Mouse (Mus musculus) olfactory bulb, adult 2 months (tissue): ENCODE data around the gene Pth2. TPM values are rescaled to one million over a fixed set of nuclear protein-coding genes. Genes with fewer than 3 reads are reported as not detected.
A peak's percentile ranks its signal among the peaks of the same experiment; 100 is the strongest.

Experiments used
- H3K27ac ChIP-seq: fragments of 200-500 bp; 2 replicates; pipeline ENCODE4 v1.5.1; 2012; ENCODE audit warnings: low read depth, low read length; ENCODE audit not compliant: insufficient read depth
- H3K4me1 ChIP-seq: fragments of 200-500 bp; 2 replicates; pipeline ENCODE4 v1.6.1; 2012; ENCODE audit warnings: low read length; ENCODE audit not compliant: control insufficient read depth, insufficient read depth
- H3K4me3 ChIP-seq: fragments of 200-500 bp; 2 replicates; pipeline ENCODE4 v1.5.1; 2012; ENCODE audit warnings: mild to moderate bottlenecking, low read depth, low read length, moderate library complexity; ENCODE audit not compliant: insufficient read depth
- CTCF ChIP-seq: fragments of 200-500 bp; IDR thresholded peaks from 2 replicates; pipeline ENCODE4 v1.5.1; 2012; ENCODE audit warnings: low read depth, mild to moderate bottlenecking, low read length, moderate library complexity; ENCODE audit not compliant: insufficient read depth
- POLR2A ChIP-seq: fragments of 200-500 bp; IDR thresholded peaks from 2 replicates; pipeline ENCODE4 v1.6.1; 2012; ENCODE audit warnings: mild to moderate bottlenecking, low read depth, low read length, moderate library complexity; ENCODE audit not compliant: insufficient read depth
- WGBS: fragments of 180-500 bp; shearing (Covaris S2); methylation state at CpG from one replicate; pipeline ENCODE4 v1.1.7; 2018; 5-methylcytosine and 5-hydroxymethylcytosine counted together
- polyA plus RNA-seq: library from polyadenylated mRNA; stranded (reverse); fragments of >200 nt; gene quantifications from 2 replicates; pipeline ENCODE4 v1.2.4, GENCODE M21; 2012; ENCODE audit warnings: low replicate concordance; ENCODE audit not compliant: missing spikeins, insufficient read depth, insufficient read length

The Pth2 gene
- polyA plus RNA-seq, 1 experiment: not detected

DNA sequence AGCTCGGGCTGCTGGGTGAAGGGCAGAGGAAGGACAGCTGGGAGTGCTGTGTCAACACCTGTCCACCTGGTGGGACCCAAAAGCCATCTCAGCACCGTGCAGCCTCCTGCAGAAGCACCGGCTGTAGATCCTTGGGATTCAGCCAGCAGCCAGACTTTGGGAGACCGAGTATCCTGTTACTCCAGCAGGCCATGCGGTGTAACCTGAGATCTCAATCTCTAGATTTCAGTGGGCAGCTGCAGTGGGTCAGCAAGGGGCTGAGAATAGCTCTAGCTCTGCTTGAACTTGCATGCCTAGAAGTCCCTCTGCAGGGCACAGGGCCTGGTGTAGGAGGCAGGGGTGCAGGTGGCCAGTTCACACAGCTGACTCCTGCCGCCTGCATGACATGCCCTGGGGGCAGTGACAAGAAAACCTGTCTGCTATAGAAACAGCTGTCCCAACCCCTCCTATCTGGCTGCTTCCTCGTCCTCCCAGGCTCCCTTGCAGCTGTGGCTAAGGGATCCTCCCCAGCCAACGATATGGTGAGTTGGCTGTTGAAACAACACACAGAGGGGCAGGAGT is 11.1 kb downstream of the Pth2 start:
- WGBS: 57% methylated on average over 8 of the region's 8 CpGs
- H3K4me1 ChIP-seq: peaks cover 8% of the 10 kb centered on the region; the same call in 1 of the 2 replicates
- no peak for TF ChIP-seq POLR2A
- TF ChIP-seq CTCF: no peak
- H3K4me3 ChIP-seq: no peak overlapping the region
- no peak overlapping the region for H3K27ac ChIP-seq

DNA sequence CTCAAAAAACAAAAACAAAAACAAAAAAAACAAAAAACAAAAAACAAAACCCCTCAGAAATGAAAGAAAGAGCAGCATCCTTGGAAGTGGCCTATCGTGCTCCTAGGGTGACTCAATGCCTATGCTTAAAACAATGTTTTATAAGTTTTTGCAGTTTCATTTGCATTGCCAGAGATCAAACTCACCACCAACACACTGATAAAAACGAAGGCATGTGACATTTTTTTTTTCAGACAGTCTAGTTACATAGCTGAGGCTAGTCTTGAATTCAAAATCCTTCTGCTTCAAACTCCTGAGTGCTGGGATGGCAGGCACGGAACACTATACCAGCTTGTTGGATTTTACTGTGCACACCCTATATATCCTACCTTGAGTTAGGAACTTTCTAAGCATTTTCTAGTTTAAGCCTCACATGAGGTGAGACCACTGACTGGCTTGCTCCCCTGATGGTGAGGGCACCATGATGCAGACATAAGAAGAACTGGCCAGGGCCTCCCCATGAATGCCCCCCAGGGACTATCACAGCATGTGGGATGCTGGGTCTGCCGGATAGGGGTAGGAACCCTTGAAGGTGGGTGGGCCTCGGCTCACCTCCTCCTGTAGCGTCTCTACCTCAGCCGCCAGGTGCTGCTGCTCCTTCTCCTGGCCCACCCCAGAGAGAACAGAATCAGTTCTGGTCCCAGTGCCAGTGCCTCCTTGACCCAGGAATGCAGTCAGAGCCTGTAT is 12.0 kb downstream of the Pth2 start:
- 87% methylated on average over 7 of the region's 7 CpGs for WGBS
- Histone ChIP-seq H3K4me3 (no peak overlapping the region), H3K27ac (no peak overlapping the region), H3K4me1 (peaks cover 10% of the 10 kb centered on the region; the same call in 1 of the 2 replicates)
- TF ChIP-seq POLR2A (no peak), CTCF (no peak)

DNA sequence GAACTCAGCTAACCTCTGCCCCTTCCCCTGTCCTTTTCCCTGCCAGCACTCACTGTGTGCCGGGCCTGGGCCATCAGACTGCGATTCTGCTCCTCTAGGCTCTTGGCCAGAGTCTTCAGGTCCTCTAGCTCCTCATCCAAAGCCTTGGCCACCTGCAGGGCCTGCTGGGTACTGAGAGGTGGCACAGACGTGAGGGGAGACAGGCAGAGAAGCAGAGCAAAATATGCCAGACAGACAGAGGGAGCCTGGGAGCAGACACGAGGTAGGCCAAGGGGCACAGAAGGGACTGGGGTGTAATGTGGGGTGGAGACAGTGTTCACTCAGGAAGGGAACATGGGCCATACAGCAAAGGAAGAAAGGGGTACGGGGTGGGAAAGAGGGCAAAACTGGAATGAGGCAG is 12.6 kb downstream of the Pth2 start:
- TF ChIP-seq POLR2A: no peak
- TF ChIP-seq CTCF: no peak
- Histone ChIP-seq H3K4me1 (peaks cover 10% of the 10 kb centered on the region; the same call in 1 of the 2 replicates), H3K27ac (no peak overlapping the region), H3K4me3 (no peak overlapping the region)
- WGBS: 74% methylated on average over 5 of the region's 5 CpGs

DNA sequence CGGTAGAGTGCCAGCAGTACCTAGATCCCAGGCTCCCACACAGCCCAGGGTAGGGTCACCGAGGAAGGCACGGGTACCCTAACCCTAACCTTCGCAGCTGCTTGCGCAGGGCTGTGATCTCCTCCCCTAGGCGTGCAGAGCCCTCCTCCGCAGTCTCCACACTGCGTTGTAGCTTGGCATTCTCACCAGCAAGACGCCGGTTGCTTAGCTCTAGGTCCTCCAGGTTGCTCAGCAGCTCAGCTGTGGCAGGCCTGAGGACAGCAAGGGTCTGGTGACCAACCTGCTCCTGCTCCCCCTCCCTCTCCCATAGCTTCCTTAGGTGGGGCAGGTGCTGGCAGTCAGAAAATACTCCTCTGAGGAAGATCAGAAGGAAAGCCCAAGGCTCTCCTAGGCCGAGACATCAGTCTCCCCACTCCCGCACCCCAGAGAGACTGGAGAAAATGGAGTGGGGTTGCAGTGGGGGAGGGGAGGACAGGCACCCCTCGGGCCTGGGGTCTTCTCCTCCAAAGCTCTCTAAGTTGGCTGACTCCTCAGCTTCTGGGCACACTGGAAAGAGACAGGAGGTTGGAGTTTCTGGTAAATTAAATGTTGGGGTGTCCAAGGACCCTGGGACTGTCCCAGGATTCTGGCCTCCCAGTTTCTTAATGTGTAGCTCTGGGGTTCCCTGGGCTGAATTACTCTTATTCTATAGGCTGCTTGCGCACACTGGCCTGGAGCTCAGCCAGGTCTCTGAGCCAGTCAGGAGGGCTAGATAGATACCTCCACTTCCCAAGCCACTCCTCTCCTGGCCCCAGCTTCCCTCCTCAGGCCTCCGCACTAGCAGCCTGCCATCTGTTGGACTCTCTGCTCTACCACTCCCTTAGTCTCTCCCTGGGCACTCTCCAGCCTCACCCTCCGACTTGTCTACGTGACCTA is 13.3 kb downstream of the Pth2 start:
- Histone ChIP-seq H3K4me1 (peaks cover 13% of the 10 kb centered on the region; the same call in 1 of the 2 replicates), H3K27ac (no peak overlapping the region), H3K4me3 (no peak overlapping the region)
- WGBS: 82% methylated on average over 17 of the region's 17 CpGs
- no peak for TF ChIP-seq CTCF
- TF ChIP-seq POLR2A: no peak

DNA sequence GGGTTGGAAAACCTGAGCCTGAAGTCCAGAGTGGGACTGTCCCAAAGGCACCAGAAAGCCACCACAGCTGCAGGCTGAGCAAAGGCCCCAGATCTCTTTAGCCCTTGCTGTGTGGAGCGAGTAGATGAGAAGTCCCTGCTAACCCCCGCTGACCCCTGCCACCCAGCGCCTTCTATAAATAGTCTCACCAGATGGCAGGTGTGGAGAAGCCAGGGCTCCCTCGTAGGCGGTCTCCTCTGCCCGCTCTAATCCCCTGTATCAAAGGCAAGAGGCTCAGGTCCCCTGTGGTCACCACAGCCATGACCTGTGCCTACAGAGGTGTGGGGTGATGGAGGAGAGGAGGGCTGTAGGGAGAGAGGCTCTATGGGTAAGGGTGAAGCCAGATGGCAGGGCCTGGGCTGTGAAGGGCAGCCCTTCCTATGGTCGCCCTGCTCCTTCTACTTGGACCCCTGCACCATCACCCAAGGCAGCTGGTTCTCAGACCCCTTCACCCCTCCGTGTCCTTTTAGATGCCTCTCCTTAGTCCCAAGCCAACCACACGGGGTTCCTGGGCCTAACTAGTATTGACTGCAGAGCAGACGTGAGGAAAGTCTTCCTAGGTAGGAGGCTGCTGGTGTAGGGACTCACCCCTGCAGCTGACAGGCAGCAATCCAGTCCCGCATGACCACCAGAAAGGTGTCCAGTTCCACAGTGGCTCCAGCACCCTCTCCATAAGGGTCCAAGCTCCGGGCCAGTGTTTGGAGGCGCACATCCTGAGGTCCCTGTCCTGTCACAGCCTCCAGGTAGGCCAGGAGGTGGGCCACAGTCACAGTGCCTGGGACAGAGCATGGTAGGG is 14.8 kb downstream of the Pth2 start:
- no peak overlapping the region for H3K4me3 ChIP-seq
- 79% methylated on average over 13 of the region's 13 CpGs for WGBS
- TF ChIP-seq CTCF: no peak
- TF ChIP-seq POLR2A: no peak
- H3K4me1 ChIP-seq: peaks cover 8% of the 10 kb centered on the region; the same call in 1 of the 2 replicates
- H3K27ac ChIP-seq: no peak overlapping the region

DNA sequence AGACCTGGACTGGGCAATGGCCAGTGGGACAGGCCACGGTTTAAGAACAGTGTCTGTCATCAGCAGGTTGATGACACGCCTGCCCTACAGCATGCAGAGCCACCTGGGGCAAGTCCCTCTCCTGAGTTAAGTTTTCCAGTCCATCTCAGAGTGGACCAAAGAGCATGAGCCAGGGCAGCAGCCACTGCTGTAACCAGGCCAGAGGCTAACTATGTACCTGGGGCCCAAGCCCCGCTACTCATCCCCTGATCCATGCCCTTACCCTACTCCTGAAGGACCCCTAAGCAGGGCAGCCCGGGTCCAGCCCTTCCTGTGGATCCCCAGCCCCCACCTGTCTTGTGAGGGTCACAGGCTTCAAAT is 15.4 kb downstream of the Pth2 start:
- WGBS: 95% methylated on average over 4 of the region's 4 CpGs
- H3K4me1 ChIP-seq: peaks cover 8% of the 10 kb centered on the region; the same call in 1 of the 2 replicates
- TF ChIP-seq POLR2A: no peak
- no peak for TF ChIP-seq CTCF

DNA sequence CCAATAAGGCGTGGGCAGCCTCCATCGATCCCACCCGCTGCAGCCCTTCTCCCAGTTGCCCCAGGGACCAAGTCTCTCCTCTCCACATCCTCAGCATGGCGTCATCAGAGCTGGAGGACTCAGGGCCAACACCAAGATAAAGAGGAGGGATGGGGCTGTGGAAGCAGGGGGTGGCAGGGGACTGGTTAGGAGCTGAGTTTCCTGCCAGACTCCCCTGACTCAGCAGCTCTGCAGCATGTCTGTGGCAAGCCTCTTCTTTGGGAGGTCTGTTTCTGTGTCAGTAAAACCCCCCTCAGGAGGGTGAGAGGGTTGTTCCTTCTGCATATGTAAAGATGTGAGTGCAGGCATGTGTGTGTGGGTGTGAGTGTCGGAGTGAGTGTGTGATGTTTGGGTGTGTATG is 16.2 kb downstream of the Pth2 start:
- no peak overlapping the region for H3K27ac ChIP-seq
- no peak for TF ChIP-seq CTCF
- no peak for TF ChIP-seq POLR2A
- 73% methylated on average over 5 of the region's 5 CpGs for WGBS
- H3K4me3 ChIP-seq: no peak overlapping the region
- peaks cover 8% of the 10 kb centered on the region; the same call in 1 of the 2 replicates for H3K4me1 ChIP-seq

More for the DNA sequence above, 15.4 kb downstream of the Pth2 start:
- Histone ChIP-seq H3K27ac (no peak overlapping the region), H3K4me3 (no peak overlapping the region)

DNA sequence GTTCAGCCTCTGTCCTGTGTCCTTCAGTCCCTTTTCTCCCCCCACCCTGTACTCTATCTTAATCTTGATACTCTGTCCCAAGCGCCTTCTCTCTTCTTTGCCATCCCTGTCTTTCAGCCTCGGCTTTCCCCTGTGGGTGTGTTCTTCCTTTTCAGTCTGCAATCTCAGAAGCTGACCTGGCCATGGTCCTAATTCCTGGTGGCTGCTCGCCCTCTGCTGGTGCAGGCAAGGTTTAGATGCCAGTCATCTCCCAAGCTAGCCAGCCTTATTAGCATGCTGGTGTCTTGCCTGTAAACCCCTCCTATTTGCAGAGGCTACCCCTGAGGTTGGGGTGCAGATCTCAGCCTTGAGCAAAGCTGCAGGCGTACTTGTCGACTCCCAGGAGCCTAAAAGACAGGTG is 17.6 kb downstream of the Pth2 start:
- WGBS: 27% methylated on average over 5 of the region's 5 CpGs
- Histone ChIP-seq H3K27ac (no peak overlapping the region), H3K4me1 (peaks cover 8% of the 10 kb centered on the region; the same call in 1 of the 2 replicates), H3K4me3 (no peak overlapping the region)
- no peak for TF ChIP-seq POLR2A
- peak; percentile 51 for TF ChIP-seq CTCF
